Mouse (Mus musculus) heart, embryonic 11.5 days (tissue): ENCODE results near the gene Erf. TPM values are rescaled to one million over a fixed set of nuclear protein-coding genes. Genes with fewer than 3 reads are reported as not detected.
"Not testable (repeated sequence)": the region's sequence is repeated elsewhere in the genome, so short reads cannot be mapped to it uniquely, and the experiment has no call there.

ENCODE experiments used
- ATAC-seq: fragments of 200-750 bp; cut with Nextera tagmentation; replicated peaks from 2 replicates; pipeline ENCODE4 v1.8.0; 2017; ENCODE audit warnings: moderate library complexity; ENCODE audit not compliant: insufficient number of reproducible peaks, low FRiP score, low TSS enrichment
- H3K27ac ChIP-seq: fragments of 300-500 bp; sonication (generic); 2 replicates; pipeline ENCODE4 v1.5.1; 2014; ENCODE audit warnings: mild to moderate bottlenecking, low read depth, low read length
- H3K27me3 ChIP-seq: fragments of 300-500 bp; sonication (generic); 2 replicates; pipeline ENCODE4 v1.6.1; 2014; ENCODE audit warnings: mild to moderate bottlenecking, low read length, mixed read lengths; ENCODE audit not compliant: control insufficient read depth, insufficient read depth
- H3K36me3 ChIP-seq: fragments of 300-500 bp; sonication (generic); 2 replicates; pipeline ENCODE4 v1.6.1; 2014; ENCODE audit warnings: mild to moderate bottlenecking, low read length, moderate library complexity, mixed read lengths; ENCODE audit not compliant: control insufficient read depth, insufficient read depth
- H3K4me1 ChIP-seq: fragments of 300-500 bp; sonication (generic); 2 replicates; pipeline ENCODE4 v1.6.1; 2014; ENCODE audit warnings: low read length; ENCODE audit not compliant: control insufficient read depth, insufficient read depth
- H3K4me2 ChIP-seq: fragments of 300-500 bp; sonication (generic); 2 replicates; pipeline ENCODE4 v1.6.1; 2014; ENCODE audit warnings: mild to moderate bottlenecking, moderate library complexity
- H3K4me3 ChIP-seq: fragments of 300-500 bp; sonication (generic); 2 replicates; pipeline ENCODE4 v1.5.1; 2014; ENCODE audit warnings: low read depth, low read length
- H3K9ac ChIP-seq: fragments of 300-500 bp; sonication (generic); 2 replicates; pipeline ENCODE4 v1.6.1; 2014; ENCODE audit warnings: mild to moderate bottlenecking, low read depth, low read length, moderate library complexity
- H3K9me3 ChIP-seq: fragments of 300-500 bp; sonication (generic); replicated peaks from 2 replicates; pipeline ENCODE4 v1.6.1; 2016; ENCODE audit warnings: low read length; ENCODE audit not compliant: control insufficient read depth
- WGBS: fragments of 180-500 bp; shearing (Covaris S2); extraction: QIAGEN DNeasy Blood & Tissue Kit; methylation state at CpG from one replicate; pipeline ENCODE4 v1.1.7; 2014; ENCODE audit not compliant: insufficient replicate concordance; 5-methylcytosine and 5-hydroxymethylcytosine counted together
- polyA plus RNA-seq: library from polyadenylated mRNA; unstranded; fragments of >200 nt; fragmentation: Nextera tagmentation; extraction: Ambion mirVana; gene quantifications from 2 replicates; pipeline ENCODE4 v1.2.1, GENCODE M21; 2014

Erf gene
- polyA plus RNA-seq, 1 experiment from 2014 or later: 25.0 TPM

DNA sequence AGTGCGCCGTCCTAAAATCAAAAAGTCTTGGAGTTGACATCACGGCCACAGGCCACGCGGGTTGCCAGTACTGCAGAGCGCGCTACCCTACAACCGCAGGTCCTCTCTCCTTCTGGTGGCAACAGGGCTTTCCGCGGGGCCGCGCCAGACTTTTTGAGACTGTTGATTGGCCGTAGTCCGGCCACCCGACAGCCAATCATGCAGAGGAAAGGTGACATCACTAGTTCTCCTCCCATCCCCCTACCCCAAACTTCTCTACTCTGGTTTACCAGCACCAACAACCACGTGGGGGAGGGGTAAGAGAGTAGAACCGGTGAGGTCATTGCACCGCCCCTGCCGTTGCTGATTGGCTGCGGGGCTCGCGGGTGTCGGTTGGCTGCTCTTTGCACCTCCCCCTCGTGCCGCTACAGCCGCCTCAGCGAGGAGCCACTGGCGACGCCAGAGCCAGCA is 16.8 kb upstream of the Erf start, which contains the start of gene Cic:
Gene Cic, plus strand, starts transcription at position 404 of the 450 bp plus-strand sequence.
- Histone ChIP-seq H3K9me3 (no peaks in the 10 kb centered on the region), H3K27me3 (no peaks in the 10 kb centered on the region), H3K4me2 (peak within 1 kb of the TSS; percentile 87), H3K27ac (peak within 1 kb of the TSS; percentile 91), H3K9ac (peak within 1 kb of the TSS; percentile 91), H3K36me3 (peaks cover 8% of the 10 kb centered on the region; the same call in 1 of the 2 replicates), H3K4me3 (peak within 1 kb of the TSS; percentile 91), H3K4me1 (peaks cover 23% of the 10 kb centered on the region)
- peak; percentile 85 for ATAC-seq
- WGBS: under 1% methylated on average over 29 of the region's 29 CpGs

- H3K9ac ChIP-seq: peak overlapping the region; percentile 66; the same call in 1 of the 2 replicates
- H3K9me3 ChIP-seq: no peaks in the 10 kb centered on the region
- H3K36me3 ChIP-seq: peaks cover 3% of the 10 kb centered on the region; the same call in 1 of the 2 replicates
- H3K4me3 ChIP-seq: no peak overlapping the region
- no peaks in the 10 kb centered on the region for H3K27me3 ChIP-seq
- WGBS: 72% methylated on average over 8 of the region's 8 CpGs
- H3K27ac ChIP-seq: no peak overlapping the region
- peaks cover 20% of the 10 kb centered on the region for H3K4me1 ChIP-seq
- ATAC-seq: no peak
- peak overlapping the region; percentile 72 for H3K4me2 ChIP-seq
Observed at GRCm38 (mm10) chr7:25266180-25266962, 15.8 kb upstream of the Erf start.

DNA sequence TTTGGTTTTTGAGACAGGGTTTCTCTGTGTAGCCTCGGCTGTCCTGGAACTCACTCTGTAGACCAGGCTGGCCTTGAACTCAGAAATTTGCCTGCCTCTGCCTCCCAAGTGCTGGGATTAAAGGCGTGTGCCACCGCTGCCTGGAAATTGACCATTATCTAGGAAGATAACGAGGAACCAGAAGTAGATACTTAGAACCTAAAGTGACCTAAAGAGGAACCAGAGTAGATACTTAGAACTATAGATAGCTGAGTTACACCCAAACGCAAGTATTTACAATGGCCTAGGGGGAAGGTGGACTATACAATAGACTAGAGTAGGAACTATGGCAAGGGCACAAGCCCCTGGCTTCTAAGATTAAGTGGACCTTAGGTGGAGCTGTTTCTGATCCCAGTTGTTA is 15.2 kb upstream of the Erf start:
- not testable (repeated sequence) for H3K4me3 ChIP-seq, H3K9ac ChIP-seq, H3K36me3 ChIP-seq, H3K27ac ChIP-seq, ATAC-seq, H3K27me3 ChIP-seq, H3K9me3 ChIP-seq, H3K4me2 ChIP-seq
- 60% methylated on average over 5 of the region's 5 CpGs for WGBS
- H3K4me1 ChIP-seq: peaks cover 20% of the 10 kb centered on the region

GRCm38 (mm10) chr7:25263968-25264870 is 13.7 kb upstream of the Erf start:
- no peak overlapping the region for H3K27ac ChIP-seq
- WGBS: 32% methylated on average over 17 of the region's 17 CpGs
- H3K4me3 ChIP-seq: no peak overlapping the region
- no peaks in the 10 kb centered on the region for H3K27me3 ChIP-seq
- H3K9ac ChIP-seq: 0 out of 2 replicates have a peak overlapping the region, but pooled peaks have one; percentile 22
- H3K9me3 ChIP-seq: no peaks in the 10 kb centered on the region
- H3K36me3 ChIP-seq: no peaks in the 10 kb centered on the region
- no peak for ATAC-seq
- H3K4me2 ChIP-seq: no peak overlapping the region
- H3K4me1 ChIP-seq: peaks cover 8% of the 10 kb centered on the region

- Histone ChIP-seq H3K9me3 (no peaks in the 10 kb centered on the region), H3K27ac (no peak overlapping the region), H3K4me3 (no peak overlapping the region), H3K4me1 (peaks cover 3% of the 10 kb centered on the region; the same call in 1 of the 2 replicates), H3K4me2 (no peak overlapping the region), H3K27me3 (no peaks in the 10 kb centered on the region), H3K9ac (no peak overlapping the region), H3K36me3 (no peaks in the 10 kb centered on the region)
- 68% methylated on average over 1 of the region's 1 CpGs for WGBS
- ATAC-seq: no peak
Observed at GRCm38 (mm10) chr7:25261896-25262295, 11.3 kb upstream of the Erf start.

DNA sequence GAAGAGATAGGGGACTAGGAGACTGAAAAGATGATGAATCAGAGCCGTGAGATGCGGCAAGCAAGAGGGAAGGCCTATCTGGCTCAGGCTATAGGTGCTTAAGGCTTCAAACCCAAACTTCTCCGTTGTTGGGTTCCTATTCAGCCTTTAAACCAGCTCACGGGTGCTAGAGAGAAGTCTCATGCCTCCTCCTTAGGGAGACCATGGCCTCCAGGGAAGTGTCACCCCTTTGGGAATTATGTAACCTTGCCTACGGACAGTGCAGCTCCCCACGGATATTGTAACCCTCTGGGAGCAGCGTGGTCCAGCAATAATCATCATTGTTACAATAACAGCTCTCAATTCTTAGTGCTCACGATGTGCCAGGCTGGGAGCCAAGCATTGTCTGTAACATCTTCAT is 1.3 kb upstream of the Erf start:
- H3K9me3 ChIP-seq: no peaks in the 10 kb centered on the region
- no peaks in the 10 kb centered on the region for H3K36me3 ChIP-seq
- peak overlapping the region; percentile 77 for H3K9ac ChIP-seq
- peak overlapping the region; percentile 99 for H3K27ac ChIP-seq
- no peak for ATAC-seq
- H3K4me1 ChIP-seq: peaks cover 23% of the 10 kb centered on the region
- peak overlapping the region; percentile 80 for H3K4me3 ChIP-seq
- H3K27me3 ChIP-seq: no peaks in the 10 kb centered on the region
- peak overlapping the region; percentile 98 for H3K4me2 ChIP-seq
- WGBS: 19% methylated on average over 8 of the region's 8 CpGs

DNA sequence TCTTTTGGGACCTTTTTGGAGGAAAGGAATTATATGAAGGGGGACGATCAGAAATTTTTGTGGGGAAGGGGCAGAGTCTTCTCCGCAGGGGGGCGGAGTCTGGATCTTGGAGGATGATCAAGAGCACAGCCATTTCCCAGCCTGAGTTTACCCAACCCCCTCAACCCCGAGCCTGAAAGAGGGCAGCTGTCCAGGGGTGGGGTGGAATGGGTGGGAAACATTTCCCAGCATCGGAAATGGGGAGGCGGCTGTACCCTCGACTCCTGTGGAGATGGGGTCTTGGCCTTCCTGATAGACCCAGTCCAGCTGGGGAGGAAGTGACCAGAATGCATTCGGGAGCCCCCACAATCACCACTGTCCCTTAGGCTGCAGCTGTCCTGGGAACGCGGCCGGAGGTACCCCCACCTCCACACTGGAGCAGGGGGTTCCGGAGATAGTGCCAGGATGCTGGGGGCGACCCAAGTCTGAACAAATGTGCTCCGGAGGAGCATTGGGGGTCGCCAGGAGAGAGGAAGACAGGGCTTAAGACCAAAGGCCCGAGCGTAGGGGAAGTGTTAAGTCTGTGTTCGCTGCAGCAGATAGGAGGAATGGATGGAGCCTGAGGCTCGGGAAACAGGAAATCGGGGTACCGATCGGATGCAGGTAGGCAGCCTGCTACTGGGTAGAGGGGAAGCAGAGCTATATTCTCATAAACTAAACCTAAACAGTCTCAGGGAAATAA is 670 bp upstream of the Erf start:
- Histone ChIP-seq H3K4me2 (peak overlapping the region; percentile 98), H3K27me3 (no peaks in the 10 kb centered on the region), H3K9ac (peak overlapping the region; percentile 77), H3K4me3 (peak overlapping the region; percentile 80), H3K4me1 (peaks cover 29% of the 10 kb centered on the region), H3K9me3 (no peaks in the 10 kb centered on the region), H3K27ac (peak overlapping the region; percentile 99), H3K36me3 (no peaks in the 10 kb centered on the region)
- 3% methylated on average over 22 of the region's 22 CpGs for WGBS
- ATAC-seq: peak; percentile 32
